Mouse (Mus musculus): ENCODE data around the gene Elmo3.

DNA sequence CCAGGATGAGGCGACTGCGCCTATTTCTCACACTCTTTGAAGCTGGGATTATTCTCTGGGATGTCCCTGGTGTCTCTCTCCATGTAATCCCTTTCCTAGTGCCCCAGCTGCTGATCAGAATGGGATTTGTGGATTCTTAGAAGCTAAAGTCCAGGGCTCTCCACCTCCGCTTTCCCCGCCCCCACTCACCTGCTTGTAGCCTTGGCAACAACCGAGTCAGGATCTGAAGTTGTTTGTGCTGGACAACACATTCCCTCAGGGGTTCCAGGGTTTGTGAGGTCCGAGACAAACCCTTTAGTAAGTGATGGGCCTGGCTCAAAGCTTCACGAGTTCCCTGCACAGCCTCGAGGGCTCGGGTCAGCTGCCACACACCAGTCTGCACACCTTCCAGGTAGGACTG is 10.6 kb upstream of the Elmo3 start:
- TF ChIP-seq CTCF (IDR thresholded peaks at IDR 0.05) = no peak
- TF ChIP-seq POLR2A (IDR thresholded peaks at IDR 0.05; ENCODE audit: insufficient read depth, low read depth, low read length) = no peak
